Mouse (Mus musculus): ENCODE measurements around the gene Slc22a22.

Slc22a22 gene

GRCm38 (mm10) chr15:57366446-57366845, 111.0 kb downstream of the Slc22a22 start:
- no peak for DNase-seq

GRCm38 (mm10) chr15:57355278-57355677, 122.1 kb downstream of the Slc22a22 start:
- no peak for DNase-seq

- DNase-seq, result no peak
Observed at GRCm38 (mm10) chr15:57340499-57340898, 136.9 kb downstream of the Slc22a22 start.

DNA sequence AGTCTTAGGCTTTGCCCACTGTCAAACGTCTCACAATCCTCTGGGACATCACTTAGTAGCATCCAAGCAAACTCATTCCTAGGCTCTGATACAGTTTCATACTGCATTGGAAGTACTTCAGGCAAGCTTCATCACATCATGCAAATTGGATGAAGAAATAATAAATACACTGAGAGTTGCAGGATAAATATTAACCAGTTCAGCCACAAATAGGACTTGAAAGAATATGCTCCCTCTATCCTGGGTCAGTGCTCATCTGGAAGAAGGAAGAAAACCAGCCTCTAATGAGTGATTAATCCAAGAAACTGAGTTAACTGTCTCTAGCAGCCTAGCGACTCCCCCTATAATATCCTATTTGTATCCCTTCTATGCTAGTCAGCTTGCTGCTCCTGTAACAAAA, 146.1 kb downstream of the Slc22a22 start:
- no peak for DNase-seq

DNA sequence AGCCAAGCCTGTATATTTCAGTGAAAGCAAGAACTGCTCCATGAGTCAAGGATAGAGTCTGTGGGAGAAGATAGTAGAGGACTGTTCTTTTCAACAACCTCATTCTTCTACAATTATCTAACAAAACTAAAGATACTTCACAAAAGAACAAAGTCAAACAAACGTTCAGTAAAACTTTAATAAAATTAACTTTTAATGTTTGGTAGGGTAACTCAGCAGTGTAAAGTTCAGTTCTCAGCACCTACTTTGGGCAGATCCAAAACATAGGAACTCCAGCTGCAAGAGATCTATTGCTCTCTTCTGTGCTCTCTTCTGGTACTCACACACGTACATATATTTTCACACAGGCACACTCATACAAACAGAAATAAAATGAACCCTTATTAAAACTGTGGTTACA, 159.4 kb downstream of the Slc22a22 start:
- no peak for DNase-seq

- DNase-seq, result no peak
Observed at GRCm38 (mm10) chr15:57316486-57316885, 160.9 kb downstream of the Slc22a22 start.

- no peak for DNase-seq
Observed at GRCm38 (mm10) chr15:57302710-57303109, 174.7 kb downstream of the Slc22a22 start.

- DNase-seq, result no peak
Observed at GRCm38 (mm10) chr15:57278505-57278904, 198.9 kb downstream of the Slc22a22 start.

DNA sequence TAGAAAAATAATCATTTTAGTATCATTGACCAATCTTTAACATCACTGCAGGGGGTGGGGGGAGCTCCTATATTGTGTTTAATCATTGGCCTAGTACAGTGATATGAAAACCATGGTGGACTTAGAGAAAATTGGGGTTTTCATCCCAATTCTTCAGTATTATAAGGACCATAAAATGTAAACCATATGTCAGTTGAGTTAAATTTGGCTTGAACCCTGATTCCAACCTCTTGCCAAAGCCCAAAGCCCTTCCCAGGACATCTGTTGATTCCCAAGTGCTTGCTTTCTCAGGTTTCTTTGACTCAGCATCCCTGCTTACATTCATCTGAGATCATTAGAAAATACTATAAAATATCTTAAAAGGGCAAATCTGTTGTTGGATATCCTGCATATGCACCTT, 201.0 kb downstream of the Slc22a22 start:
- DNase-seq, result no peak

GRCm38 (mm10) chr15:57240061-57240460, 237.4 kb downstream of the Slc22a22 start:
- DNase-seq, result peak; percentile 52 to 81

DNA sequence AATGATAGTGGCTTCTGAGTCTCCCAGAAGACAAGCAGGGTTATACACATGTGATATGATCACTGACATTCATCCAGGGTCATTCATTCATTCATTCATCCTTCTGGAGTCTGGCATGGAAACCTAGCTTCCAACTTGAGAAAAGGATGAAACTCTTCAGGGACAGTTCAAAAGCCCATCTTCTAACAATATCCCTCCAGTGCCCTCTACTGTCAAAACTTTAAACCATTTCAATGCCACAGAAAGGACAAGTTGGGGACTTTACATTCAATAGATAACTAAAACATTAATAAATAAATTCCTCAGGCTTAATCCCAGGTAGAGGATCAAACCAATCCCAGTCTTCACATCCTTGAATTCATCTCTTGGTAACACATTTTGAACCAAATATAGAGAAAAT, 247.0 kb downstream of the Slc22a22 start:
- no peak for DNase-seq

DNA sequence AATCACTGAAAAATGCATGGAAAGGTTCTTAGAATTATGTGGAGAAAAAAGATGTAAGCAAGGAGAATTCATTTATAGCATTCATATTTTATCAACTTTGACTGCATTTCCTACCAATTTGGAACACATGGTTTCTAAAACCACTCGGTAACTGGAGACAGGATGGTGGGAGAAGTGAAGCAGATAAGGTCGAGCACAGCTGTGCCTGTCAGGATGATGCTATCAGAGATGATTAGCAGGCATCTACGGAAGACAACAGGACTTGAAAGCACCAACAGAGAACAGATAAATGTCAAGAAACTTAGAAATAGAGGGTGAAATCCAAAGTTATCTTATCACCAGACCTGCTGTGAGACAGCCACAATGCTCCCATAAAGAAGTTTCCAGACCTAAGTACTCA, 272.1 kb downstream of the Slc22a22 start:
- no peak for DNase-seq

- DNase-seq, result no peak
Observed at GRCm38 (mm10) chr15:57204444-57204930, 272.9 kb downstream of the Slc22a22 start.

Data from kidney, postnatal 25 days (tissue).